Mouse (Mus musculus) lung, adult 18-20 months (tissue): ENCODE results near the gene Trabd2b.

ENCODE experiments used
- DNase-seq, 2 experiments: peaks; one replicate each; pipeline ENCODE4 v3.0.0; 2022; ENCODE audit warnings: mixed read lengths in 2 of 2

Trabd2b gene

DNA sequence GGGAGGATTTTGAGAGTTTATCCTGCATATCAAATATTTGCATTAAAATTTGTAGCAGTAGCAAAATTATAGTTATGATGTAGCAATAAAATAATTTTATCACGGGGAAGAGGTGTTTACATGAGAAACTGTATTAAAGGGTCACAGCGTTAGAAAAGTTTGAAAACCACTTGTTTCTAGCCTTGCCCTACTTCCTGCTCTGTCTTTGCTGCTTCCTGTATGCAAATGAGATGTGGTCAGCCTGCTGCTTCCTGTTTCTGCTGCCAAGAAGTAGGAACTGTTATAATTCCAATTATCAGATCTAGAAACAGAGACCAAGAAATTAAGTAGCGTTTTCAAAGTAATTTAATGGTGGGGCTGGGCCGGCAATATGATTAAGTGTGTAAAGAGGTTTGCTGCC, 245.9 kb downstream of the Trabd2b start:
- no peak for DNase-seq

DNA sequence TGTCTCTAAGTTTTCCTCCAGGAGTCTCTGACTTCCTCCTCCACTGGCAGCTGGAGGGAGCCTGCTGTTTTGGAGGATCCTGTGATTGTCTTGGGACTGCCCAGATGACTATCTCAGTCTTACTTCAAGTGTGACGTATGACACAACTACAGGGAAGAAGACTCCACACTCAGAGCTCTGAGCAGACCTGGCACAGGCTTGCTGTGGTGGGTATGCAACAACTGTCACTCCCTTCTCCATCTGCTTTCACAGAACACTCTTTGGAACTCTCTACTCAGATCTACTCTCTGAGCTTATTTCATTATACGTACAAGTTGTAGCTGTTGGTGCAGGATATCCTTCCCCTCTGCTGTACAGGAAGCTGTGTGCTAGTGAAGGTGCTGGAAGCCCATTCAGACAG, 251.4 kb downstream of the Trabd2b start:
- no peak for DNase-seq

DNA sequence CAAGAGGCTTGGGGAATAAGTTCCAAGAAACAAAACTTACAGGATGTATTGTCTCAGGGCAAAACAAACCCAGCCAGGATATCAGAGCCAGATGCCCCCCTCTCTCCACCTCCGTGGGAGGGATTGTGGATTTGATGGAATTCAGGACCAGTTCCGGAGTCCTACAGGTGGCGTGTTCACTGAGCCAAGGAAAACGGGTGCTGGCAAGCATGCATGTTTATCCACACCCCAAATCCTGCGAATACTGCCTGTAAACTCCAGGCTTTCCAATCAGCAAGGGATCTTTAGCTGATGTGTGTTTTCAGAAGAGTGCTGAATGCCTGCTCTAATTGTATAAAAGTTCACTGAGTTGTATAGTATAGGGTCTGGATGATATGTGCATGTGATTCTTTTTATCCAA, 253.4 kb downstream of the Trabd2b start:
- DNase-seq = no peak

GRCm38 (mm10) chr4:114664063-114665036, 257.8 kb downstream of the Trabd2b start:
- no peak for DNase-seq
